Mouse (Mus musculus): ENCODE data around the gene Krt2.

DNA sequence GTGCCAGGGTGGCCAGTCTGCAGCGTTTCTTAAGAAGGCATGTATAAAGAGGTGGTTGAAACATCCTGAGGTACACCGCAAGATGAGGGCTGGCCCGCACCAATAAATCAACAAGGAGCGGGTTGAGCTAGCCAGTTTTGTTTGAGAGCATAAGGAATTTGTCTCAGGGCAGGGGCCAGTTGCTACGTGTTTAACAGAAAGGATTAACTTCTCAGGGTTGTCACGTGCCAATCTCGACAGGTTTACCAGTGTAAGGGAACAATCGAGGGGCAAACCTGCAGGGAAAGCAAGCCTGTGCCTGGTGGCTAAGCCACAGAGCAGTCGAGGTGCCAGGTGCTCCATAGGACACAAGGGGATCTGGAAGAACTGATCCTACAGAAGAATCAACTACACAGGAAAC is 25.2 kb upstream of the Krt2 start:
- TF ChIP-seq POLR2A (IDR thresholded peaks at IDR 0.05; ENCODE audit: insufficient read length, low read depth) (no peak), TCF12 (IDR thresholded peaks at IDR 0.05; ENCODE audit: insufficient read depth, poor library complexity, severe bottlenecking) (no peak), MAX (IDR thresholded peaks at IDR 0.05; ENCODE audit: low read depth) (no peak), POLR2AphosphoS2 (IDR thresholded peaks at IDR 0.05; ENCODE audit: insufficient read length, low read depth) (no peak), SRF (IDR thresholded peaks at IDR 0.05; ENCODE audit: control insufficient read depth, insufficient read length, low read depth) (no peak)

All from myocyte (in vitro differentiated cells).